Mouse (Mus musculus) stomach, embryonic 15.5 days (tissue): ENCODE data around the gene Gtf3c2. TPM values are rescaled to one million over a fixed set of nuclear protein-coding genes. Genes with fewer than 3 reads are reported as not detected.

Source experiments
- ATAC-seq: fragments of 200-750 bp; cut with Nextera tagmentation; 2 replicates; pipeline ENCODE4 v1.8.0; 2017; ENCODE audit warnings: low read depth, moderate number of reproducible peaks, moderate TSS enrichment; ENCODE audit not compliant: insufficient read depth, low FRiP score
- H3K27ac ChIP-seq: fragments of 300-500 bp; sonication (generic); 2 replicates; pipeline ENCODE4 v1.5.1; 2015; ENCODE audit warnings: mild to moderate bottlenecking, inconsistent platforms
- H3K27me3 ChIP-seq: fragments of 300-500 bp; sonication (generic); replicated peaks from 2 replicates; pipeline ENCODE4 v1.6.1; 2015; ENCODE audit warnings: inconsistent platforms
- H3K36me3 ChIP-seq: fragments of 300-500 bp; sonication (generic); 2 replicates; pipeline ENCODE4 v1.6.1; 2015; ENCODE audit warnings: inconsistent platforms
- H3K4me1 ChIP-seq: fragments of 300-500 bp; sonication (generic); 2 replicates; pipeline ENCODE4 v1.6.1; 2015; ENCODE audit warnings: inconsistent platforms
- H3K4me2 ChIP-seq: fragments of 300-500 bp; sonication (generic); 2 replicates; pipeline ENCODE4 v1.6.1; 2015; ENCODE audit warnings: mild to moderate bottlenecking, inconsistent platforms
- H3K4me3 ChIP-seq: fragments of 300-500 bp; sonication (generic); replicated peaks from 2 replicates; pipeline ENCODE4 v1.5.1; 2015; ENCODE audit warnings: inconsistent platforms
- H3K9ac ChIP-seq: fragments of 300-500 bp; sonication (generic); 2 replicates; pipeline ENCODE4 v1.6.1; 2015; ENCODE audit warnings: inconsistent platforms
- H3K9me3 ChIP-seq: fragments of 300-500 bp; sonication (generic); 2 replicates; pipeline ENCODE4 v1.6.1; 2016; ENCODE audit warnings: inconsistent platforms
- WGBS: fragments of 180-500 bp; shearing (Covaris S2); methylation state at CpG from one replicate; pipeline ENCODE4 v1.1.7; 2015; 5-methylcytosine and 5-hydroxymethylcytosine counted together
- polyA plus RNA-seq: library from polyadenylated mRNA; unstranded; fragments of >200 nt; fragmentation: Nextera tagmentation; extraction: Ambion mirVana; gene quantifications from 2 replicates; pipeline ENCODE4 v1.2.1, GENCODE M21; 2015

Gtf3c2 gene
- polyA plus RNA-seq, 1 experiment from 2014 or later, result 53.4 TPM

DNA sequence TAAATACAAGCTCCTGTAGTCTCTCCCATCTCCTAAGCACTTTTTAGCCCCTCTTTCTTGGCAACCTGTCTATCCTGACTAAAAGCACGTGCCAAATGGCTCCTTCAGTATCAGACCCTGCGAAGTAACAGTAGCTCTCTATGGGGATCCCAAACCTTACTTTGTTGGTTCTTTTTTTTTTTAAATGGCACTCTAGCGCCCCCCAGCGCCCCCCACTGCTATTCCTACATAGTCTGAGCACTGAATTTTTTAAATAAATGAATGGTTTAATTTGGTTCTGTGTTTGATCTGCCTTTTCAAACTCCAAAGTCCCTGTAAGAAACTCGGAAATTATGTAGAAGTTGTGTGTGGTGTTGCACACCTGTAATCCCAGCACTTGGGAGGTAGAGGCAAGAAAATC is 53.9 kb downstream of the Gtf3c2 start:
- ATAC-seq, result no peak
- Histone ChIP-seq H3K36me3 (no peaks in the 10 kb centered on the region), H3K4me3 (no peak overlapping the region), H3K9ac (no peak overlapping the region), H3K9me3 (no peaks in the 10 kb centered on the region), H3K27me3 (no peaks in the 10 kb centered on the region), H3K4me2 (no peak overlapping the region), H3K27ac (no peak overlapping the region), H3K4me1 (no peaks in the 10 kb centered on the region)
- WGBS, result 39% methylated on average over 5 of the region's 5 CpGs

DNA sequence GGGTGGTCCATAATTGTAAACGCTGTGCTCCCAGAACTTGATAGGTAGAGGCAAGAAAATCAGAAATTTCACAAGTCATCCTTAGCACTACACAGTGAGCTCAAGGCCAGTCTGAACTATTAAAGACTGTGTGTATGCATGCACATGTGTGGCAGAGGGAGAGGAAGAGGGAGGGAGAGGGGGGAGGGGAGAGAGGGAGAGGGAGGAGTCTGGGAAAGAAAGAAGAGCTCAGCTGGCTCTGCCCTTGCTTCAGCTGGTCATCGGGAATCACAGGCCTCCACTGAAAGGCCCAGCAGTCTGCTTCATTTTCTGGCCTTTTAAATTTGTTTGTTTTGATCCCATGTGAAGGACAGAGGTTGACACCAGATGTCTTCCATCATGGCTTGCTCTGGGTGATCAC is 56.5 kb downstream of the Gtf3c2 start:
- no peaks in the 10 kb centered on the region for H3K4me1 ChIP-seq

DNA sequence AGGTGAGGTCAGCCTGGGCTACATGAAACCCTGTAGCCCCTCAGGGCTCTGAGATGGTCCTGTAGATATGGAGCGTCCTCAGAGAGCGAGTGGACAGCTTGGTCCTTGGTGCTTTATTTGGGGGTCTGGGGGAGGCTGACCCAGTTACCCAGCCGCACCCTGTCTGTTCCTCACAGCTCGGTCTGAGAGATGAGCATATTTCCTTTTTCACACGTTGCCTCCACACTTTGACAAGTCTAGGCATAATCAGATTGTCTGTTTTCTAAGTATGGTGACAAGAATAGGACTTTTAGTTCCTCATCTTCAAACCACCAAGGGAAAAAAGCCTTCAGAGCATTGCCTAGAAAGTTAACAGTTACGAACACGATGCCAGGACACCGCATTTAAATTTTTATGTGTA is 58.8 kb downstream of the Gtf3c2 start:
- 77% methylated on average over 8 of the region's 8 CpGs for WGBS
- ATAC-seq, result no peak
- Histone ChIP-seq H3K4me3 (no peak overlapping the region), H3K4me2 (no peak overlapping the region), H3K9me3 (no peaks in the 10 kb centered on the region), H3K27ac (no peak overlapping the region), H3K9ac (no peak overlapping the region), H3K36me3 (no peaks in the 10 kb centered on the region), H3K4me1 (no peaks in the 10 kb centered on the region), H3K27me3 (no peaks in the 10 kb centered on the region)

More for the DNA sequence above, 56.5 kb downstream of the Gtf3c2 start:
- Histone ChIP-seq H3K27ac (no peak overlapping the region), H3K9ac (no peak overlapping the region), H3K4me2 (no peak overlapping the region), H3K4me3 (no peak overlapping the region), H3K36me3 (no peaks in the 10 kb centered on the region), H3K27me3 (no peaks in the 10 kb centered on the region), H3K9me3 (no peaks in the 10 kb centered on the region)
- ATAC-seq, result no peak
- WGBS, result 37% methylated on average over 2 of the region's 2 CpGs

DNA sequence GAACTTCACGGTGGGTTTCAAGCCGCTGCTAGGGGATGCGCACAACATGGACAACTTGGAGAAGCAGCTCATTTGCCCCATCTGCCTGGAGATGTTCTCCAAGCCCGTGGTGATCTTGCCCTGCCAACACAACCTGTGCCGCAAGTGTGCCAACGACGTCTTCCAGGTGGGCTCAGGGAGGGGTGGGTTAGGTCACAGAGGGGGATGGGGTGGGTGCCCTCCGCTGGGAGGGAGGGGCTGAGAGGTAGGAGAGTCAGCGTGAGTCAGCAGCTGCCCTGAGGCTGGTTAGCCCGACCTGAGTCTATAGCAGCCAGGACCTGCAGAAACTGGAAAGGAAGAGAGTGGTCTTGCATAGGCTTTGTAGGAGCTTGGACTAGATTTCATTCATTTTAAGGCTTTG is 63.0 kb downstream of the Gtf3c2 start:
- Histone ChIP-seq H3K9ac (no peak overlapping the region), H3K9me3 (no peaks in the 10 kb centered on the region), H3K27ac (no peak overlapping the region), H3K4me1 (no peaks in the 10 kb centered on the region), H3K36me3 (no peaks in the 10 kb centered on the region), H3K4me2 (no peak overlapping the region), H3K27me3 (no peaks in the 10 kb centered on the region; the same call in 1 of the 2 replicates), H3K4me3 (no peak overlapping the region)
- 28% methylated on average over 10 of the region's 10 CpGs for WGBS
- no peak for ATAC-seq

DNA sequence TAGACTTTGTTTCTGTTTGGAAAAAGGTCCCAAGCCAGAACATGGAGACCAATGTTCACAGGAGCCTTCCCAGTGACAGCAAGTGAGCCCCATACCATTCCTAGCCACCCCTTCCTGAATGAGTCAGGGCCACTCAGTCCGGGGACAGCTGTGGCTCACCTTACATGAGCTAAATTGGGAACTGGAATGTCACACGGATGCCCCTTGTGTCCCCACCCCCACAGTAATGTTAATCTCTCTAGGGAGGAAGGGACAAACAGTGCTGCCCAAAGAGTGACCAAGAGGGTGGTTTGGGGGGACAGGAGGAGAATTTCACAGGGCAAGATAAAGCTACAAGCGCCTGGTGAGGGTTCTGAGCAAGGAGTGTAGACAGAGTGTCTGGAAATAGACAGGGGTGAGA is 63.6 kb downstream of the Gtf3c2 start, which contains the start of gene Trim54:
TSS of gene Trim54 (plus strand) at position 359 of the 400 bp plus-strand sequence.
- Histone ChIP-seq H3K4me1 (no peaks in the 10 kb centered on the region), H3K9ac (no peak within 1 kb of the TSS), H3K9me3 (no peaks in the 10 kb centered on the region), H3K27ac (no peak within 1 kb of the TSS), H3K4me2 (no peak within 1 kb of the TSS), H3K36me3 (no peaks in the 10 kb centered on the region), H3K4me3 (no peak within 1 kb of the TSS), H3K27me3 (no peaks in the 10 kb centered on the region; the same call in 1 of the 2 replicates)
- 29% methylated on average over 3 of the region's 3 CpGs for WGBS
- ATAC-seq, result no peak

DNA sequence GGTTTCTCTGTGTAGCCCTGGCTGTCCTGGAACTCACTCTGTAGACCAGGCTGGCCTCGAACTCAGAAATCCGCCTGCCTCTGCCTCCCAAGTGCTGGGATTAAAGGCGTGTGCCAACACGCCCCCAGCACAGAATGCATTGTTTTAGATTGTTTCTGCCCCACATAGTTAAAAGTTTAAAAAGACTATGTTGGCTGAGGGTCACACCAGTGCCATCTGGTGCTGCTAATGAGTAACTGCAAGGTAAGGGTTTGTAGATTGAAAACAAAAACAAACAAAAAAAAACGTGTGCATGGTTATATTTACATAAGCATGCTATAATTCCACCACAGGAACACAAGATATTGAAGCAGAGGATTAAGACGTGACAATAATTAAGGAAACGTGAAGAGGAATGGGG is 69.2 kb downstream of the Gtf3c2 start:
- no peaks in the 10 kb centered on the region; the same call in 1 of the 2 replicates for H3K27me3 ChIP-seq
- no peak for ATAC-seq
- no peak overlapping the region for H3K4me2 ChIP-seq
- no peaks in the 10 kb centered on the region for H3K4me1 ChIP-seq
- no peaks in the 10 kb centered on the region for H3K9me3 ChIP-seq
- H3K9ac ChIP-seq, result no peak overlapping the region; the same call in 1 of the 2 replicates
- 32% methylated on average over 7 of the region's 7 CpGs for WGBS
- H3K4me3 ChIP-seq, result no peak overlapping the region
- H3K36me3 ChIP-seq, result no peaks in the 10 kb centered on the region
- H3K27ac ChIP-seq, result no peak overlapping the region

DNA sequence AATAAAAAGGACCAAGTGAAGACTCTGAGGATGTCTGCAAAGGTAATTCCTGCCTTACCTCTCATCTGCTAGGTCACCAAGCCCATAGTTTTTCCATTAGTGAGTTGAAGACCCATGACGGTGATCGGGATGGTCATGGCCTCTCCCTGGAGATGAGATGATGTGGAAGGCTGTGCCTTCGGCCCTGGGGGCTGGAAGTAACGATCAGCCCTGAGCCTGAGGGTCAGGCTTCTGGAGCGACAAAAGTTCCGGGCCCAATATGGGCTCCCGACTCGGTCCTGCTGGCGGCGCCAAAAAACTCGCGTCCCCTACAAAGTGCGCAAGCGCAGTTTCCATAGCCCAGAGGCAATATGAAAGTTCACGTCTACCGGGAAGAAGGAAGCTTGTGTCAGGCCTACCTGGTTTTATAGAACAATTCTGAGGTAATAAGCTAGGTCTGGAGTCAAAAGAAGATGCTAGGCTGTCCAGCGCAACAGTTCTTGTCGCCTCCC is 71.9 kb downstream of the Gtf3c2 start, which contains the start of gene Slc30a3:
TSS of gene Slc30a3 (minus strand) at position 238 of the 491 bp plus-strand sequence.
- H3K4me1 ChIP-seq, result no peaks in the 10 kb centered on the region
- H3K9me3 ChIP-seq, result no peaks in the 10 kb centered on the region
- H3K4me2 ChIP-seq, result no peak within 1 kb of the TSS
- H3K9ac ChIP-seq, result no peak within 1 kb of the TSS
- WGBS, result 91% methylated on average over 18 of the region's 18 CpGs
- H3K27ac ChIP-seq, result no peak within 1 kb of the TSS
- H3K27me3 ChIP-seq, result no peaks in the 10 kb centered on the region; the same call in 1 of the 2 replicates
- no peaks in the 10 kb centered on the region for H3K36me3 ChIP-seq
- no peak within 1 kb of the TSS for H3K4me3 ChIP-seq
- ATAC-seq, result no peak

Other genes with a start within 250 kb of the Gtf3c2 start
- 11.7 and 14.8 TPM in 2 replicates for gene Cgref1, start 234.6 kb downstream of the Gtf3c2 start, polyA plus RNA-seq
- 135 and 147 TPM in 2 replicates for gene Preb, start 219.8 kb downstream of the Gtf3c2 start, polyA plus RNA-seq
- 0.74 and 1.0 TPM in 2 replicates for gene Tcf23, start 211.5 kb downstream of the Gtf3c2 start, polyA plus RNA-seq
- gene Atraid, start 131.8 kb downstream of the Gtf3c2 start, polyA plus RNA-seq, result 151 and 157 TPM in 2 replicates
- 8.9 and 10.4 TPM in 2 replicates for gene Slc5a6, start 131.2 kb downstream of the Gtf3c2 start, polyA plus RNA-seq
- 23.0 and 26.7 TPM in 2 replicates for gene Cad, start 125.4 kb downstream of the Gtf3c2 start, polyA plus RNA-seq
- not detected in 2 replicates for gene Dnajc5g, start 73.9 kb downstream of the Gtf3c2 start, polyA plus RNA-seq
- 0.26 and 0.37 TPM in 2 replicates for gene Slc30a3, start 71.9 kb downstream of the Gtf3c2 start, polyA plus RNA-seq
- gene Trim54, start 63.4 kb downstream of the Gtf3c2 start, polyA plus RNA-seq, result 0.62 TPM in 1 of 2 replicates, not detected in the other
- gene Ucn, start 41.3 kb downstream of the Gtf3c2 start, polyA plus RNA-seq, result not detected in 2 replicates
- gene Mpv17, start 25.9 kb downstream of the Gtf3c2 start, polyA plus RNA-seq, result 58.8 and 63.0 TPM in 2 replicates
- gene Gm29609, start 233 bp downstream of the Gtf3c2 start, polyA plus RNA-seq, result 0.68 and 1.8 TPM in 2 replicates
- gene Snx17, start 13.1 kb upstream of the Gtf3c2 start, polyA plus RNA-seq, result 115 and 132 TPM in 2 replicates
- gene Eif2b4, start 13.3 kb upstream of the Gtf3c2 start, polyA plus RNA-seq, result 60.3 and 68.3 TPM in 2 replicates
- 8.6 and 9.8 TPM in 2 replicates for gene Zfp513, start 22.2 kb upstream of the Gtf3c2 start, polyA plus RNA-seq
- 124 and 125 TPM in 2 replicates for gene Ppm1g, start 40.5 kb upstream of the Gtf3c2 start, polyA plus RNA-seq
- 140 and 141 TPM in 2 replicates for gene Nrbp1, start 60.7 kb upstream of the Gtf3c2 start, polyA plus RNA-seq
- 0.44 and 0.53 TPM in 2 replicates for gene Gm9970, start 61.1 kb upstream of the Gtf3c2 start, polyA plus RNA-seq
- gene Krtcap3, start 71.5 kb upstream of the Gtf3c2 start, polyA plus RNA-seq, result 65.4 and 66.6 TPM in 2 replicates
- 27.2 and 31.1 TPM in 2 replicates for gene Ift172, start 111.0 kb upstream of the Gtf3c2 start, polyA plus RNA-seq
- gene Fndc4, start 115.9 kb upstream of the Gtf3c2 start, polyA plus RNA-seq, result 38.3 and 38.6 TPM in 2 replicates
- 0.86 and 1.4 TPM in 2 replicates for gene Gckr, start 117.3 kb upstream of the Gtf3c2 start, polyA plus RNA-seq